Mouse (Mus musculus) lung, postnatal 0 days (tissue): Measurements from ENCODE around the gene Cd200r3. TPM values are rescaled to one million over a fixed set of nuclear protein-coding genes. Genes with fewer than 3 reads are reported as not detected.

Experiments
- ATAC-seq: fragments of 200-750 bp; cut with Nextera tagmentation; 2 replicates; pipeline ENCODE4 v1.8.0; 2017; ENCODE audit warnings: moderate library complexity
- DNase-seq: peaks from one replicate; pipeline ENCODE4 v3.0.0-alpha.2; 2016; ENCODE audit warnings: low spot score
- H3K27ac ChIP-seq: fragments of 300-500 bp; sonication (generic); 2 replicates; pipeline ENCODE4 v1.5.1; 2014; ENCODE audit warnings: antibody characterized with exemption, mild to moderate bottlenecking, low read length, mixed read lengths
- H3K27me3 ChIP-seq: fragments of 300-500 bp; sonication (generic); replicated peaks from 2 replicates; pipeline ENCODE4 v1.6.1; 2014; ENCODE audit warnings: low read length, mixed read lengths; ENCODE audit not compliant: insufficient read depth
- H3K36me3 ChIP-seq: fragments of 300-500 bp; sonication (generic); 2 replicates; pipeline ENCODE4 v1.6.1; 2014; ENCODE audit warnings: low read length, mixed read lengths; ENCODE audit not compliant: insufficient read depth
- H3K4me1 ChIP-seq: fragments of 300-500 bp; sonication (generic); 2 replicates; pipeline ENCODE4 v1.6.1; 2014; ENCODE audit warnings: antibody characterized with exemption, low read depth, low read length, mixed read lengths; ENCODE audit not compliant: insufficient read depth
- H3K4me2 ChIP-seq: fragments of 300-500 bp; sonication (generic); replicated peaks from 2 replicates; pipeline ENCODE4 v1.6.1; 2014; ENCODE audit warnings: low read depth, mild to moderate bottlenecking, low read length, moderate library complexity, mixed read lengths
- H3K4me3 ChIP-seq: fragments of 300-500 bp; sonication (generic); 2 replicates; pipeline ENCODE4 v1.5.1; 2014; ENCODE audit warnings: low read depth, low read length
- H3K9ac ChIP-seq: fragments of 300-500 bp; sonication (generic); replicated peaks from 2 replicates; pipeline ENCODE4 v1.6.1; 2014; ENCODE audit warnings: low read depth, mild to moderate bottlenecking
- H3K9me3 ChIP-seq: fragments of 300-500 bp; sonication (generic); 2 replicates; pipeline ENCODE4 v1.6.1; 2016; ENCODE audit warnings: low read length, mixed read lengths
- CTCF ChIP-seq: IDR thresholded peaks from 2 replicates; pipeline ENCODE4 v1.5.1; 2016; ENCODE audit warnings: antibody characterized with exemption, mild to moderate bottlenecking
- EP300 ChIP-seq: IDR thresholded peaks from 2 replicates; pipeline ENCODE4 v1.6.1; 2016; ENCODE audit warnings: antibody characterized with exemption, mild to moderate bottlenecking, control low read depth
- WGBS: fragments of 180-500 bp; shearing (Covaris S2); extraction: QIAGEN DNeasy Blood & Tissue Kit; methylation state at CpG from one replicate; pipeline ENCODE4 v1.1.7; 2014; 5-methylcytosine and 5-hydroxymethylcytosine counted together
- polyA plus RNA-seq: library from polyadenylated mRNA; unstranded; fragments of >200 nt; fragmentation: Nextera tagmentation; extraction: Ambion mirVana; gene quantifications from 2 replicates; pipeline ENCODE4 v1.2.1, GENCODE M21; 2015

The Cd200r3 gene
- polyA plus RNA-seq, 1 experiment from 2014 or later = 0.87 TPM

DNA sequence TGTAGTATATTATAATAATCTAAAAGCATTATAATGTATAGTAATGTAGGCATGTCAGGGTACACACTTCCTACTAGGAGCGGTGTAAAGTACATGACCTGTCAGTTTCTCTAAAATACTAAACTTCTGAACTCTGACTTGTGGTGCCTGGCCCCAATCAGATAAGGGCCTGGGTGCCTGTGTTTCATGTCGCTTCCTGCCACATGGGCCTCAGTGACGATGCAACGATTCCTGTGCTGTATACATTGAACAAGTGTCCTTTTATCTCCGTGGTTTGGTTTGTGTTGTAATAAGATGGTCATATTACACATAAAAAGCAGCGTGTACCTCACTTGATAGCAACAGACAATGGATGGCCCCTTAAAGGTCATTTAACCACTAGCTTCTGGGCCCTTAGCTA is 81.8 kb downstream of the Cd200r3 start:
- WGBS = 48% methylated on average over 6 of the region's 6 CpGs
- no peak for DNase-seq
- Histone ChIP-seq H3K9me3 (no peaks in the 10 kb centered on the region), H3K27me3 (no peaks in the 10 kb centered on the region), H3K4me3 (no peak overlapping the region), H3K36me3 (no peaks in the 10 kb centered on the region), H3K9ac (no peak overlapping the region), H3K27ac (no peak overlapping the region), H3K4me1 (no peaks in the 10 kb centered on the region), H3K4me2 (no peak overlapping the region)
- ATAC-seq = no peak
- TF ChIP-seq EP300 = no peak
- no peak for TF ChIP-seq CTCF

DNA sequence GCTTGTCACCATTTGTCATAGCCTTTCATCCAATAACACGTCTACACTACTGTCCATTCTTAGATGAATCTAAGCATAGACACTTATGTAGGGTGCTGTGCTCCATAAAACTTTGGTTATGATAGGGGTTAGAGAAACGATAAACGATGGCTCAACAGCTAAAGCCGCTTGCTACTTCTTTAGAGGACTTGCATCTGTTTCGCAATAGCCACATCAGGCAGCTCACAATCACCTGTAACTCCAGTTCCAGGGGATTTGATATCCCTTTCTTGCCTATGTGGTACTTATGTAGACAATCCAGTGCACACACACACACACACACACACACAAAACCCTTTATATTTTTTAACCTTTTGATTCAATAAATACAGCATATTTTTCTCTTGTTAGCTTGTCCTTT is 85.6 kb downstream of the Cd200r3 start:
- H3K36me3 ChIP-seq = no peaks in the 10 kb centered on the region
- no peaks in the 10 kb centered on the region for H3K27me3 ChIP-seq
- H3K4me3 ChIP-seq = no peak overlapping the region
- no peak overlapping the region for H3K27ac ChIP-seq
- H3K9me3 ChIP-seq = no peaks in the 10 kb centered on the region
- no peak overlapping the region for H3K4me2 ChIP-seq
- TF ChIP-seq CTCF (no peak), EP300 (no peak)
- DNase-seq = no peak
- WGBS = 73% methylated on average over 5 of the region's 5 CpGs
- no peak for ATAC-seq
- H3K4me1 ChIP-seq = no peaks in the 10 kb centered on the region
- H3K9ac ChIP-seq = no peak overlapping the region

DNA sequence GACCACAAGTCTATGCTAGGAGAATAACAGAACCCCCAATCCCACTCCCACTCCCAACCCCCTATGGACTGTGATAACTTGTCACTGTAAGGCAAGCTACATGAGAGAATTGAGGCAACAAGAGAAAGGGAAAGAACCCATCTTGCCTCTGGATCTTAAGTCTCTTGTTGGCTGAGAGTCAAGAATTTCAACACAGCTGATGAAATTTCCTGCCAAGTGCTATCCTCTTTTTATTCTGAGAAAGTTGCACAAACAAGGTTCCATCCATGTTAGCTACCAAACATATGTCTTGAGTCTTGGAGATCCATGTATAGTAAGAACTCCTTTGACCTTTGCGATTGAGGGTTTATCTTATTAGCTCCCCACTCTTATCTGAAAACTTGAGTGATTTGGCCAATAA is 86.0 kb downstream of the Cd200r3 start:
- peak; percentile 33 for ATAC-seq
- TF ChIP-seq EP300 = peak; percentile 33; the same call in 1 of the 2 replicates
- TF ChIP-seq CTCF = no peak
- no peaks in the 10 kb centered on the region for H3K27me3 ChIP-seq

DNA sequence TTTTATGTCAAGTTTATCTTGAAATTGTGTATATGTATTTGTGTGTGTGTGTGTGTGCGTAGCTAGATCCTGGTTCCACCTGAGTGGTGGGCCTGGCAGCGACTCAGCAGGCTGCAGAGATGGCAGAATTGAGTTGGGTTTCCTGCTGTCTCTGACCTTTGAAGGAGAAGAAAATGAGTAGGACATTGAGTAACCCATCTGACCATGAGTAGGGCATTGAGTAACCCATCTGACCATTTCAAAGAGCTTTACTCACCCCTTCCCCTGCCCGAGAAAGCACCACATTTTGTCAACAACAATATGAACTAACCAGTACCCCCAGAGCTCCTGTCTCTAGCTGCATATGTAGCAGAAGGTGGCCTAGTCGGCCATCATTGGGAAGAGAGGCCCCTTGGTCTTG is 86.6 kb downstream of the Cd200r3 start:
- Histone ChIP-seq H3K4me2 (no peak overlapping the region), H3K27ac (no peak overlapping the region), H3K4me3 (no peak overlapping the region), H3K9ac (no peak overlapping the region), H3K9me3 (no peaks in the 10 kb centered on the region), H3K4me1 (no peaks in the 10 kb centered on the region), H3K36me3 (no peaks in the 10 kb centered on the region), H3K27me3 (no peaks in the 10 kb centered on the region)
- DNase-seq (peak; percentile 25), ATAC-seq (peak; percentile 25)
- WGBS = 74% methylated on average over 4 of the region's 4 CpGs
- no peak for TF ChIP-seq EP300
- TF ChIP-seq CTCF = no peak

More for the DNA sequence above, 86.0 kb downstream of the Cd200r3 start:
- H3K27ac ChIP-seq = no peak overlapping the region
- H3K4me1 ChIP-seq = no peaks in the 10 kb centered on the region
- H3K36me3 ChIP-seq = no peaks in the 10 kb centered on the region
- H3K9me3 ChIP-seq = no peaks in the 10 kb centered on the region
- DNase-seq = peak; percentile 88
- H3K9ac ChIP-seq = no peak overlapping the region
- H3K4me3 ChIP-seq = no peak overlapping the region
- WGBS = 71% methylated on average over 1 of the region's 1 CpGs
- H3K4me2 ChIP-seq = no peak overlapping the region

DNA sequence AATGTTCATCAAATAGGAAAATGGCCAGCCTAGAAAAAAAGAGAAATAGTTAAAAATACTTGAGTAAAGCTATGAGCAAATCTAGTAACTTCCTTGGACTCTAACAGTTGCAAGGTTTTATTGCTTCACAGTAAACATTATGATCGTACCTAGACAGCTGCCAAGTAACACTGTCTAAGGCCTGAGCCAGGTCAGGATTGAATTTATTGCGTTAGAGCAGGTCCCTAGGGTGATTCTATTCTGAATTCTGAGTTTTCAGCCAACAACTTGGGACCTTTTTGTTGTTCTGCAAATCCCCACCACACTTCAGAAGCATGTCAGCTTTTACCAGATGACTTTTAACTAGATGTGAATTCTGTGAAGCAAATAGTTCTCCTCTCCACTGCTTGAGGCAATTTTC is 87.3 kb downstream of the Cd200r3 start:
- Histone ChIP-seq H3K4me1 (no peaks in the 10 kb centered on the region), H3K4me2 (no peak overlapping the region), H3K27me3 (no peaks in the 10 kb centered on the region), H3K27ac (peak overlapping the region; percentile 17; the same call in 1 of the 2 replicates), H3K36me3 (no peaks in the 10 kb centered on the region), H3K4me3 (no peak overlapping the region), H3K9ac (no peak overlapping the region), H3K9me3 (no peaks in the 10 kb centered on the region)
- ATAC-seq (peak; percentile 53), DNase-seq (peak; percentile 68)
- 45% methylated on average over 2 of the region's 2 CpGs for WGBS
- no peak for TF ChIP-seq EP300
- TF ChIP-seq CTCF = no peak

Other genes starting within 250 kb of the Cd200r3 start
- gene Nepro, start 219.4 kb upstream of the Cd200r3 start, polyA plus RNA-seq = 3.6 and 3.7 TPM in 2 replicates
- gene Gtpbp8, start 197.3 kb upstream of the Cd200r3 start, polyA plus RNA-seq = 17.2 and 19.5 TPM in 2 replicates
- gene Cd200r1, start 177.9 kb upstream of the Cd200r3 start, polyA plus RNA-seq = 2.9 and 3.8 TPM in 2 replicates
- 0.75 and 0.80 TPM in 2 replicates for gene Cd200r4, start 131.9 kb upstream of the Cd200r3 start, polyA plus RNA-seq
- not detected in 2 replicates for gene Cd200r2, start 76.6 kb upstream of the Cd200r3 start, polyA plus RNA-seq
- 62.4 and 81.7 TPM in 2 replicates for gene Ccdc80, start 149.7 kb downstream of the Cd200r3 start, polyA plus RNA-seq
- 21.9 and 28.7 TPM in 2 replicates for gene Slc35a5, start 215.0 kb downstream of the Cd200r3 start, polyA plus RNA-seq
- gene Atg3, start 215.1 kb downstream of the Cd200r3 start, polyA plus RNA-seq = 53.9 and 55.8 TPM in 2 replicates